Mouse (Mus musculus) liver, postnatal 0 days (tissue): ENCODE measurements around the gene Plekhd1.

ENCODE experiments used
- CTCF ChIP-seq: sonication (generic); IDR thresholded peaks from 2 replicates; pipeline ENCODE4 v1.5.1; 2016; ENCODE audit warnings: antibody characterized with exemption, low read depth
- EP300 ChIP-seq: IDR thresholded peaks from 2 replicates; pipeline ENCODE4 v1.6.1; 2016; ENCODE audit warnings: antibody characterized with exemption, low read depth, mild to moderate bottlenecking

DNA sequence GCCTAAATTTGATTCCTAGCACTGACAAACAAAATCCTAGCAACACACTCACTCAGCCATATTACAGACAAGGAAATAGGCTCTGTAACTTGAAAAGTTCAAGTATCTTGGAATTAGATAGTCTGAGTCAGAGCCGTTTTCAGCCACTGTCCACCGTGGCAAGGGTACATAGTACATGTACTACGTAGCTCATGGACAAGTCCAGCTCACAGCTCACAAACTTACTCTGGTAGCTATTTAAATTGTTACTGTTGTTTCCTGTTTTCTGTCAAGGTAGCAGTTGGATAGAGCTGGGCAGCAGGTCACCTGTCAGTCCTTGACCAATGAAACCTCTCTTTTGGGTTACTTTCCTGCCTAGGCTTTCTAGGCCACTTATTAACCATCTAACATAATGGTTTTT is 46.0 kb upstream of the Plekhd1 start:
- TF ChIP-seq CTCF (no peak), EP300 (no peak)
